Mouse (Mus musculus): ENCODE results near the gene Pkhd1.
A peak's percentile ranks its signal among the peaks of the same experiment; 100 is the strongest.

Pkhd1 gene

DNA sequence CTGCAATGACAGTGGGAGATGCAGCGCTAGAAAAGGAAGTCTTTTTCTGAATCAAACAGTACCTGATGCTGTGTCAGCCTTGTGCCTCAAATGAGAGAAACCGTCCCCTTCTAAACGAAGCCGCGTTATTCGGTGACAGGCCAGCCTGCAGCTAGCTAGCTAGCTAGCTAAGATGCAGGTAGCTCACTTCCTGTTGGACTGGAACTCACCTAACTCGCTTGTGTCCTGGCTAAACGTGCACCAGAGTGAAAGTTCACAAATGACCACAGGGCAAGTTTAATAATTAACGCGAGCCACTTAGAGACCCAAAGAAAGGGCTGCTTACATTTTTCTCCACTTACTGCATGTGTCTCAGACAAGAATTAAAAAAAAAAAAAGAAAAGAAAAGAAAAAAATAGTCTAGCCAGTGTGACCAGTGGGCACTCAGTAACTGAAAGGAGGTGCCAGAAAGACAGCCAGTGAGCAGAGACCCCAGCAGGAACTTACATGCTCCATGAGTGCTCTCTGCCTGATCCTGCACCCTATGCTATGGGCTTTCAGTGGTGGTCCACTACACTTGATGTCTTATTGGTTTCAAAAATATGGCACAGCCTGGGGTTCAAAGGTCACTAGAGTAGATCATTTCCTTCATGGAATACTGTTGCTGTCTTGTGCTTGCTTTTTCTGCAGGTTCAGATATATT is at the start of gene Pkhd1:
Gene Pkhd1 (minus strand): TSS at position 216 of the 682 bp plus-strand sequence.
- peak; percentile 71 to 92 for DNase-seq

DNA sequence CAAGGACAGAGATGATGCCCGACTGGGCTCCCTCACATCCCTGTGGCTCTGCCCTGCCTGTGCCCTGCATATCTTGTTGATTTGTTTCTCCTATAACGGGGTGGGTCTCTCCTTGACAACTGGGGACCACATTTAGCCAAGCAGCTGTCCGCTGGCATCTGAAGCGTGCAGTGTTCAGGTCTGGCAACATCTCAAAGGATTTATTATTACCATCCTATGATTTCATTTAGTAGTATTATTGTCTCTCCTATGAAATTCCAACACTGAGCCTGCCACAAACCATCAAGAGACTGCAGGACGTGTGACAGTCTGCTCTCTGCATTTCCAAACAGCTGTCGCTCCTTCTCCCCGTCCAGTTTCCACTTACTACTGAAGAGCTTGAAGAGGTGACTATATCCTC is 49.7 kb upstream of the Pkhd1 start:
- DNase-seq = no peak

DNA sequence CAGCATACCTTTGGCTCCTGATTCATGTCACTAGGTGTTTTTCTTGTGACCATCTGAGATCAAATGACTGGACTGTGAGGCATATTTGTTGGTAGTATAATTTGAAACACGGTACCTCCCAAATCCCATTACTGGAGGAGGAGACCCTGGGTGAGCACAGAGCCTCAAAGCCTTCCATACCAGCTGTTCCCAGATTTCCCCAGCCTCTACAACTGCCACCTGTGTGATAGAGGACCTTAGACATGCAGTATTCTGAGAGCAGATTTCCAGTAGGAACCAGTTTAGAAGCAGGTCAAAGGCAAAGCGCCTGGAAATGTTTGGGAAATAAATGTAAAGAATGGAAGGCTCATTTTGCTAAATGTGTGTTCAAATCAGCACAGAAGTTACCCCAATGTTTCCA is 48.4 kb upstream of the Pkhd1 start:
- DNase-seq = no peak

DNA sequence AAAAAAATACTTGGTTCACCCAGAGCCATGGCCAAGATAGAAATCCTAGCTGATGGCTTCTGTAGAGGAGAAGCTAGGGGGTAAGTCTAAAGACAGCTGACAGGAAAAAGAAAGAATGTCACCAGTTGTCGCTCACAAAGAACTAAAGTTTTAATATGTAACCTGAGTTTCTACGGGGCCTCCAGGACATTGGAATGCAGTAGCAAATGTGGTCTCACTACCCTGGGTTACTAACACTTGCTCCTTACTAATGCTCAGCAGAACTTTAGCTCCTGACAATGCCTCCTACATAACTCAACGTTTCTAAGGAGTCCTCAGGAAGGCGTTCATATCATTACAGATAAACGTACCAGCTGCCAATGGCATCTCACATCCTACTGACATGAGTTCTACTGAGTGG is 37.2 kb upstream of the Pkhd1 start:
- peak; percentile 17 to 58 for DNase-seq

DNA sequence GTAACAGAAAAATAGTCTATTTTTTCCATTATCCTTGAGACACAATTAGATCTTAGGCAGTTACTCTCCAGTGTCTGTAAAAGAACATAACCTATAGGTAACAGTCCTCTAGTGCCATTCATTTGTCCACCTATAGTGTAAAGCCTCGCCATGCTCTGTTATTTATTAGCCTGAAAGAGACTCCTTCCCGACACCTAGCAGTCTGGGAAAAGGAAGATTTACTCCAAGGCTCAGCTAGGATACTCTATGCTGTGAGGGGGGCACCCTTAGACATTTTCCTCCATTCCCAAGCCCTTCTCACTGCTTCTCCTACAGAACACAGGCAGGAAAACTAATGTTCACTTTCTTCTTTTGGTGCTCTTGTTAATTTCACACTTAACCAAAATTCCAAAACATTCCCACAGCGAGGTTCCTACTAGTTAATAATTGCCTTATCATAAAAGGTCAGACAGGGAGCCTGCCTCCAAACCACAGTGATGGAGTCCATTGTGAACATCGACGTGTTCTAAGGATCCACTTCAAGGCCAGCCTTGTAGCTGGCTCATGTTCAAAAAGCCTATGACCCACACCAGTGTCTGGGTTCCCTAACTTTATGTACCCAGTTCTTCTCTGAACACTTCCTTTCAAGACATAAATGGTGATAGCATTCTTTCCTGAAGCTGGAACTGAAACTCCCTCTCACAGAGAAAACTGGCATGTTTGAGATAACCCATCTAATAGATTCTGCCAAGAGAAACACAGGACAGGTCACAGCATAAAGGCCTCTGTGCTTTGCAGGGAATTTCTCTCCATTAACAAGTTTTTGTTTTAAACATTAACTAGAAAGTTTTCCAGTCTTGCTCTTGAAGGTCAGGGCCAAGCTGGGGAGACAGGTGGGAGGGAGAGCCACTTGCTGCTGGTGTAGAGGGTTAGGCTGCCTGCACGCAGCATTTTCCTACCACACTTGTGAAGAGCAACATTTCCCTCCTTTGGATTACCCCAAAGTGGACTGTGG is 35.9 kb upstream of the Pkhd1 start:
- peak; percentile 63 to 84 for DNase-seq

DNA sequence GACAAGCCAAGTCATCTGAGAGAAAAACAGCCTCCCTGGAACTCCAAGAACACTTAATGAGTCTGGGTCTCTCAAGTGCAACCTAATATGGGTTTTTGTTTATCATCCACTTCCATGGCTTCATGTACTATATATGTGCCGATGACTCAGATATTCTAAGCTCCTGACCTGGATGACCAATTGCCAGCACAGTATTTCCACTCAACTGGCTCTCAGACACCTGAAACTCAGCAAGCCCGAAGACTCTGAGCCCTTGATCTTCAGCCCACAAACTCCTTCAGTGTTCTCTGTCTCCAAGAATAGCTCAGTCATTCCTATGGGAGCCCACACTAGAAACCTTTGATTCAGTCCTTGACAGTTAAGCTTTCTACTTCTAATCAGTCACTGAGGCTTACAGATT is 17.0 kb upstream of the Pkhd1 start:
- no peak for DNase-seq

DNA sequence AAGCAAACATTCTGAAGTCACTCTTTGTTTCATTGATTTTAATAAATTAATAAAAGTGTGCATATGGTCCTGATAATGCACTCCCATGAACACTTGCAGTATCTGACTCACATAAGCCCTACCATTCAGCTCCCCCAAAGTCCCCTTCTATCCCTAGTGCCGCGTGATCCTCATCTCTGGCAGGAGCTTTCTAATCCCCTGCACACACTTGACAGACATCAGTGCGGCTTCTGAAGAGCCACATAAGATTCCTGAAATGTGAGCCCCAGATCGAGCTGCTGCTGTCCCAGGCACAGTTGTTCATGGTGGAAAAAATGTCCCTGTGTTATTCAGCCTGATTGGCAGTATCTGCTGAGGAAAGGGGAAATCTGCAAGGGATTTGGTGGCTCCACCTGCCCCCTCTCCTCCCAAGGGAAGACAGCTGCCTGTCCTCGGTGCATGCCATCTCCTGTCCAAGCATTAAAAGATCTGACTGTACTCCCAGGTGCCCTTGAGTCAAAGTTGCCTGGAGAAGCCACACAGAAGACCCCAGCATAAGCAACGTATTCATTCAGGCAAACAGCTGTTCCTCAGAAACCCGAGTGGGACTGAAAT is 15.5 kb upstream of the Pkhd1 start:
- DNase-seq = no peak

DNA sequence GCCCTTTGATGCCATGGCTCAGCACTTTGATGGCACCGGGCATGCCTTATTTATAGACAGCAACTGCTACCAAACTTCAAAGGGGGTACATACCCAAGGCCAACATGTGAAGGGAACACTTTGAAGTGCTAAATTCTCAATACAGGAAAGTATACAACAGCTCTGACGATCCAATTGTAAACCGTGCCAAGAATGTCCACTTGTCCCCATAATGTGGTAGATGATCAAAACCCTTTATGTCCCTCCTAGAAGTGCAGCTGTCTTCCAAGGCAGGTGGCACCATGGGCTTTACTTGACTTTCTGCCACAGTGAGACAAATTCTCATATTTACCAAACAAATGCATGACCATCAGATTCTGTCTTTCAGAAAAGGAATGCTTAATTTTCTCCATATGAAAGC is 6.7 kb upstream of the Pkhd1 start:
- no peak for DNase-seq

DNA sequence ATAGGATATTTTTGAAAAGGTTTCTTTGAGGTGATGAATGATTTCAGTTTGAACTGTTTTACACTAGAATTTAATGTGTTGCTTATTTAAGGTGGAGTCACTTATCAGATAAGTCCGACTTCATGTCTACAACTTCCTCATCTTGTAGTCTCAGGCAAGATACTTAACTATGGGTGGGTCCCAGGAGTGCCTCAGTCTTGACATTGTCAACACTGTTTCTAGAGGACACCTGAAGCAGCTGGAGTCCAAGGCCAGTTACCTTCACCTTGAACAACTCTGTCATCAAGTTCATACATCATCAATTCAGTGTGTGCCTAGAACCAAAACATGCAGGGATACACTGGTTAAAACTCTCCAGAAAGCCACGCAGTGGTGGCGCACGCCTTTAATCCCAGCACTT is 5.5 kb upstream of the Pkhd1 start:
- DNase-seq = no peak

DNA sequence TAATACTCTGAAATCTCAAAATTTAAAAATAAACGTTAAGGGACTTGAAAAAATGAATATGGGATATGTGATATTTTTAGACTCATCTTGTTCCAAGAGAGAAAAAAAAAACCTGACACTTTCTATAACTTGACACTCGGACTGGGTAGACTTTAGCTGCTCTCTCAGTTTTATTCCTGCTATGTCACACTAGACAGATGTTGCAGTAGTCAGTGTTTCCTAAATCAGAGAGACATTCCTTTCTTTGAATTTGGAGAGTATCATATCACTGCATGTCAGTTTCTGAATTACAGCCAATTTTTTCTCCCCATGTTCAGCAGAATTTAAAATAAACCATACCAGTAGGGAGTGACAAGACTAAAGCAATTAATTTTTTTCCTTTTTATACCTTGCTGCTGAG is 2.7 kb upstream of the Pkhd1 start:
- no peak for DNase-seq

DNA sequence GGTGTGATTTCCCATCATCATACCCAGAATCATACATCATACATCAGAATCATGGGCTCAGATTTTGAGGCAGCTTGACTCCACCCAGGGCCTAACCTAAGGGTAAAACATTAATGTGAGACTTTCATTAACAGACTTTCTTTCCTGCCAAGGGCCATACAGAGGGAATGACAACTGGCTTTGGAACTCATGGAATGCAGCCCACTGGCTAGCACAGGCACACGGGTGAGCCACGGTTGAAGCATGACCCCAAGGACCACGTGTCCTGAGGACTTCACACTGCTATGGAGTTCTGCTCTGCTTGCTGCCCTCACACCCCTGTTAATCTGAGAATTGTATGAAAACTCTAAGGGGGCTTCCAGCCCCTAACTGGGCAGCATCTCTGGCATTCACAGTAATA is 1.5 kb upstream of the Pkhd1 start:
- peak; percentile 82 to 92 for DNase-seq

DNA sequence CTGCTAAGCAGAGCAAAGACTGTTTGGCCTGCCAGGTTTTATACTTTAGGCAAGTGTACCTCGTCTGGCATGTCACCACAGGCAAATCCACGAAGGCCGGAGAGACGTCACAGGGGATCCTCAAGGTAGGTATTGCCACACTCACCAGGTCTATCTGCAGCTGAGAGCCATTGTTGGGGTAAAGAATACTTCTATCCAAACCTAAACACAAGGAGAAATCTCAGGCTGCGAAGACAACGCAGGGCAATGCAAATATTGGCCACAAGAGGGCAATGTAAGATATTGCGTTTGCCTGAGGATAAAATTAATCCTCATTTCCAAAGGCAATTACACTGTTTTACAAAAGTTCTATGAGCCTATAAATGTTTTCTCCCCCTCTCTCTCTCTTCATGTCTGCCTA is 5.2 kb downstream of the Pkhd1 start:
- peak; percentile 23 to 75 for DNase-seq

DNA sequence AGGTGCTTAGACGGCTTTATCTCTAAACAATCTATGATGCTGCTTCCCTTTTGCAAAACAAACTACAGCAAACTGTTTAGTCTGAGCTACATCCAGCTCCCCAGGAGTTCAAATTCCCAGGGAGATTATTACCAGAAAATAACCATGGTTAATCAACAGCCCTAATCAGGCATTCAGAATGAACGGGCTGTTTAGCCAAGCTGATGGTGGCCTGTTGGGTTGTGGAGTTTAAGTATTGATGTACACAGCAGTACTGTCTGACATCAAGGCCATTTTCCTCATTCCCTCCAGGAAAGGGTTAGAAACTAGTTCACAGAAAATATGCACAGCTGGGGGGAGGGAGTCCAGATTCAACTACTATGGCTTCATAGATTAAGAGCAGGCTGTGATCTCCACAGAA is 12.4 kb downstream of the Pkhd1 start:
- DNase-seq = no peak

DNA sequence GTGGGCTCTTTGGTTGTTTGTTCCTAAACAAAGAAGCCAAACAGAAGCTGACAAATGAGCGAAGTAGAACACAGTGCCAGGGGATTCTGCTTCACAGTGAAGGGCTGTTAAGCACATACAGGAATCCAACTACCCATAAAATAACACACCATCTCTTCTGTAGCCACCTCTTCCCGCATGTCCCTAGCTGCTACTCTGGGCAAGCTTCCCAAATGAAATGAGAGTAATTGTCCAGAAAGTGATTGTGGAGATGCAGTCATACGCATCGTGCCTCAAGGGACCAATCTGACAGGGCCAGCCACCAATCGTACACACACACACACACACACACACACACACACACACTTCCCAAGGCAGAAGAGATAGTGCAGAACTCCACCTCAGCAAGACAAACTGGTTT is 27.4 kb downstream of the Pkhd1 start:
- no peak for DNase-seq

DNA sequence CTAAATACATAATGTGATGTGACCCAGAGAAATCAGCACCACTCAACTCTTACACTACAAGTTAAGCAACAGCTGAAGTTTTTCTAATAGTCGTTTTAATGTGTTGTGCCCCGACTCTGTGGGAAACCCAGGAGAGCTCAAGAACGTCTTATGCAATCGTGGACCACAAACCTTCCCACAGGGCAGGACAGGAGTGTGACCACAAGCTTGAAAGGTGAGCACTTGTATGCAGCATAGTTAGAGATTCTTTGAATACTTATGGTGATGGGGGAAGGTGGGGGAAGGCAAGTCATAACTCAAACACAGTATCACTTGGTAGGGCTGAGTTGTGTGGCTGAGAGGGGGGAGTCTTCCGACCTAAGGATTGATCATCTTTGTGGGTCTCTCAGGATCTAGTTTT is 46.4 kb downstream of the Pkhd1 start:
- no peak for DNase-seq

DNA sequence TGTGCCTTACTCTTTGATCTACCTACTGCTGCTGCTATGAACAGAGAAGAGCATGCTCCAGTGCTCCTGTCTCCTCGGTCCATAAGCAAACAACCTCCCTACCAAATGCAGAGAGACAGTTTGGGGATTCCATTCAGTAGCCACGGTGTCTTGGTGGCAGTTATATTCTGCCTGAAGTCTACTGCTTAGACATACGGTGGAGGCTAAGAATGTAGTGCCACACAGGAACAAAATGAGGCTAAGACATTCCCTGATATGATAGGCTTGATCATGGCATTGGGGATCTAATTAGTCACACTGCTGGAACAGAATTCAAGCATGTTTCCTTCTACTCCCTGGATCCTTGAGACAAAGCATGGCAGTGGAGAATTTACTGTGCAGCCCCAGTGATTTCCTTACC is 48.4 kb downstream of the Pkhd1 start:
- DNase-seq = no peak

DNA sequence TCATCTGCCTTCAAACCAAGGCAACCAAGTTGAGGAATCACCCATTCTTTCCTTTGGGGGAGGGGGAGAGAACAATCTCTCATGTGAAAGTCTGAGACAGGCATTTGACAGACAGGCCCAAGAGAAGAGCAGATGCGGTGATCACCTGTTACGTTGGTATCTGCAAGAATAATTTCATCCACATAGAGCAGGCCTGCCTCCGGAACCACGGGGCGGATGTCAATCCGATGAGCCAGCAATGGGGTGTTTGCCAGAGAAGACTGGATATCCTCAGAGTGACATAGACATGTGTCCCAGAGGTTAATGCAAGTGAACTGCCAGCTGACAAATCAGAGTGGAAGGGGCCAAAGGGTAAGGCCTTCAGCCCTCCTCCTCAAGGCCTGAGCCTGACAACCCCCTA is 59.4 kb downstream of the Pkhd1 start:
- DNase-seq = no peak

DNA sequence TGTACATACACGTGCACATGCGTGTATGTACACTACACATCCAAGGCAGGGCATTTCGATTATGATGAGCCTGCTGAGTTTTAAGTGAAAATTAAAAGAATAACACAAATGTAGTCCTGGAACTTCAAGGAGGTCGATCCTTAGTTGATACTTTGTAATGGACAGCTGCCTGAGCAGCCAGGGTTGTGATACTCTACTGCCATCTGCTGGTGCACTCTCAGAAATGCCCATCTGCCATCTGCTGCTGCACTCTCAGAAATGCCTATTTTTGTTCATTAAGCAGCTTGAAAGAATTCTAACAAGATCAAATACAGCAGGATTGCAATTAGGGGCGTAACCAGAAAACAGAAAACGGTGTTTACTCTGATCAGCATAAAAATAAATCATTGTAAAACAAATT is 63.5 kb downstream of the Pkhd1 start:
- DNase-seq = peak; percentile 42 to 62

DNA sequence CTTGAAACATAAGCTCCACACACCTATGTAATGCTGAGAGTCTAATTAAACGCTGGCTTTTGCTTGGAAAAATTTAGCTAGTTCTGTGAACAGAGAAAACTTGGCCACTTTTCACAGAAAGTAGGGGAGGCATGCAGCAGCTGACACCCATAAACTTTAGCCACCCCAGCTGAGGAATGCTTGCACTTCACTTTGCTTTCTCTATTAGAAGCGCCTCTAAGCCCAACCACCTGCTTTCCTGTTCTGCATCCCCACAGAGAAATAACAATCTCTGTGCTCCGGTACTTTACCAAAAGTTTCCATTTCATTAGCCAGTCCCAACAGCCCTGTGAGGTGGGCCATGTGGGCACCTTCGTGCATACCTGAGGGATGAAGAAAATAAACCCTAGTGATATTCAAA is 66.5 kb downstream of the Pkhd1 start:
- DNase-seq = no peak

DNA sequence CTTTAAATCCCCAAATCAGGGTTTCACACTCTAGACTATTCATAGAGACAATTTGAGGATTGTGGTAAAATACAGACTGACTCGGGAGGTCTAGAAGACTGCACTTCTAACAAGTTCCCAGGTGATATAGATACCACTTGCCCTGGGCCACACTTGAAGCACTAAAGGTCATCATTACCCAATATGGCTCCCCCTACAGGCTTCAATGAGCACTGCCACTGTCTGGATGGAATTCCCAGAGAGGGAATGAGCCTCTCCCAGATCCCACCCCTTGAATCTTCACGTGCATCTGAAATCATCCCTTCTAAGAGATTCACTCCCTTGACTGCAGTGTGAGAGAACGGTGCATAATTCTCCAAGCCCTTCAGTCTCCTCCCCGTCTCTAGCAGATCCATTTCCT is 73.3 kb downstream of the Pkhd1 start:
- peak; percentile 8 to 44 for DNase-seq

DNA sequence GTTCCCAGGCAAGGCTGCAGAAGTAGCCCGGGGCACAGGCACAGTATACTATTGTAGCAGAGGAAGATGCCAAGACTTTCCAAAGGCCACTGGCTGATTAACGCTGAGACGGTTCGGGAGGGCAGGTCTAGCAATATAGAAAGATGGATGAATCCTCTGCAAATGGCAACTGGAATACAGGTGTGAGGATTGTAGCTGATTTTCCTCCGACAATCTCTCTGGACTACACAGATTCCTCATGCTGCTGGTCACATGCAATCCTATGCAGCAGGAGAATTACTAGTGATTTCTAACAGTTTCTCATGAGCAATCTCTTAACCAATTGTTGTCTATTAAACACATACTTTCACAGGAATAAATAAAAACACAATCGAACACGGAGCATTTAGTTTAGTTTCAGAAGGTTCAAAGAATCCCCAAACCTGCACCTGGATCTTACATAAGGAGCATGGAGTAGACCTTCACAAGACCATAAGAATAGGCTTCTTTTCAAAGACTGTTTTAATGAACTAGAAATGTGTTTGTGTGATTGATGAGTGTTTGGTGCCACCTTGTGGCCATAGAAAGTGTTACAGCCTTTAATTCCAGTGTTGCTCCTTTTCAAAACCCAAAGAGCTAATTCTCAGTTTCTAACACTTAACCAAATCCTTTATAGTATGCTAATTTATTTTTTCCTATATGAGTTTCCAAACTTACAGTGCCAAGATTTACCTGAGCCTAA is 104.3 kb downstream of the Pkhd1 start:
- DNase-seq = peak; percentile 12 to 62

DNA sequence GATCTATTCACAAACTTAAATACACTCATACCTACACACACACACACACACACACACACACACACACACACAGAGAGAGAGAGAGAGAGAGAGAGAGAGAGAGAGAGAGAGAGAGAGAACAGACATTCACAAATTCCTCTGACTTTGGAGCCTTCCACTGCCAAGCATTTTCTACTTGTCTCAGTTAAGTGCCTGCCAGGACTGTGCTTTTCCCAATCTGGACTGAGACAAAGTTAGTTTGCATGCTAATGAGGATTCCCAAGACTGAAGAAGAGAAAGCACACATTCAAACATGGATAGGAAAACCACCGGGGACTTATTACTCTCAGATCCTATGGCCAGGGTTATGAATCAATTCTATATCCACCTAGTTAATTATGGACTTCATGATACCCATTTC is 118.9 kb downstream of the Pkhd1 start:
- DNase-seq = no peak

DNA sequence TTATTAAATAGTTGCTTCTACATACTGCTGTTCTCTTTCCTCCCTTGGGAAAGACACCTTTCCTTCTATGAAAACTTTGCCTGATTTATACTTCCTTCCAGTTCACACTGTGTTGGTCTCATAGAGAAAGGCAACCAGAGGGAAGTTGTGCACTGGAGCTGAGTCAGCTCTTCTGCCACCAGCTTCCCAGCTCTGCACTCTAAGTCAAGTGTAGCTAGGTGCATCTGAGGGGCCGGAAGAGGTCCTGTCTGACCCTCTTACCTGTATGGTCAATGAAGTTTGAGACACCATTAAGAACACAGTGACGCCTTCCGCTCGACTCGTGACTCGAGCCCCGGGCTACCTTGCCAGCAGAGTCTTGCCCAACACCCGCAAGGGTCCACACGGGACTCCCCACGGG is 131.8 kb downstream of the Pkhd1 start:
- no peak for DNase-seq

Measured in kidney, postnatal 36 days (tissue).